Mouse (Mus musculus): ENCODE measurements around the gene Mphosph9.
"Not testable (repeated sequence)": the region's sequence is repeated elsewhere in the genome, so short reads cannot be mapped to it uniquely, and the experiment has no call there.

Gene Mphosph9

GRCm38 (mm10) chr5:124341753-124342339 lies 14.1 kb upstream of the Mphosph9 start:
- not testable (repeated sequence) for DNase-seq

- no peak for DNase-seq
Measured at GRCm38 (mm10) chr5:124338791-124339190, 11.0 kb upstream of the Mphosph9 start.

- DNase-seq: no peak
Measured at GRCm38 (mm10) chr5:124337909-124338308, 10.1 kb upstream of the Mphosph9 start.

- DNase-seq: no peak
Measured at GRCm38 (mm10) chr5:124337103-124337502, 9.3 kb upstream of the Mphosph9 start.

- no peak for DNase-seq
Measured at GRCm38 (mm10) chr5:124334392-124334791, 6.6 kb upstream of the Mphosph9 start.

GRCm38 (mm10) chr5:124330086-124330485 lies 2.3 kb upstream of the Mphosph9 start:
- no peak for DNase-seq

- DNase-seq: no peak
Measured at GRCm38 (mm10) chr5:124326829-124327228, 943 bp downstream of the Mphosph9 start.

GRCm38 (mm10) chr5:124317648-124318047 lies 10.1 kb downstream of the Mphosph9 start:
- DNase-seq: no peak

- DNase-seq: no peak
Measured at GRCm38 (mm10) chr5:124315941-124316340, 11.8 kb downstream of the Mphosph9 start.

- DNase-seq: no peak
Measured at GRCm38 (mm10) chr5:124315498-124315897, 12.3 kb downstream of the Mphosph9 start.

GRCm38 (mm10) chr5:124310091-124310490 lies 17.7 kb downstream of the Mphosph9 start:
- DNase-seq: no peak

GRCm38 (mm10) chr5:124309155-124309554 lies 18.6 kb downstream of the Mphosph9 start:
- no peak for DNase-seq

GRCm38 (mm10) chr5:124302853-124303252 lies 24.9 kb downstream of the Mphosph9 start:
- not testable (repeated sequence) for DNase-seq

GRCm38 (mm10) chr5:124300132-124300531 lies 27.6 kb downstream of the Mphosph9 start:
- no peak for DNase-seq

GRCm38 (mm10) chr5:124299307-124299706 lies 28.5 kb downstream of the Mphosph9 start:
- not testable (repeated sequence) for DNase-seq

- DNase-seq: no peak
Measured at GRCm38 (mm10) chr5:124296475-124296874, 31.3 kb downstream of the Mphosph9 start.

GRCm38 (mm10) chr5:124293967-124294366 lies 33.8 kb downstream of the Mphosph9 start:
- DNase-seq: no peak

- no peak for DNase-seq
Measured at GRCm38 (mm10) chr5:124290216-124290615, 37.6 kb downstream of the Mphosph9 start.

- no peak for DNase-seq
Measured at GRCm38 (mm10) chr5:124287616-124288247, 40.0 kb downstream of the Mphosph9 start.

- DNase-seq: no peak
Measured at GRCm38 (mm10) chr5:124284330-124284729, 43.4 kb downstream of the Mphosph9 start.

GRCm38 (mm10) chr5:124282854-124283253 lies 44.9 kb downstream of the Mphosph9 start:
- DNase-seq: no peak

GRCm38 (mm10) chr5:124270226-124270625 lies 57.5 kb downstream of the Mphosph9 start:
- no peak for DNase-seq

- DNase-seq: no peak
Measured at GRCm38 (mm10) chr5:124269661-124270060, 58.1 kb downstream of the Mphosph9 start.

GRCm38 (mm10) chr5:124267652-124268051 lies 60.1 kb downstream of the Mphosph9 start:
- no peak for DNase-seq

GRCm38 (mm10) chr5:124266821-124267220 lies 61.0 kb downstream of the Mphosph9 start:
- DNase-seq: no peak

All from right cerebral cortex, postnatal 14 days (tissue).